Mouse (Mus musculus) MEL (cell line): ENCODE data around the gene Atp6v0e. TPM values are rescaled to one million over a fixed set of nuclear protein-coding genes. Genes with fewer than 3 reads are reported as not detected.

Experiments used
- DNase-seq: peaks from one replicate; pipeline ENCODE4 v3.0.0; 2011; ENCODE audit warnings: low read depth, low spot score
- H3K27ac ChIP-seq: 2 replicates; pipeline ENCODE4 v1.5.1; 2012; ENCODE audit warnings: low read depth, mild to moderate bottlenecking, control low read depth, low read length, moderate library complexity; ENCODE audit not compliant: control insufficient read depth
- H3K27me3 ChIP-seq, 2 experiments: fragments of 150-350 bp in 1 of 2; sonication (generic) in 1 of 2; 2 replicates each; pipeline ENCODE4 v1.6.1; 2012; ENCODE audit warnings: low read length in 2 of 2, mild to moderate bottlenecking in 2 of 2, improper control_type of control experiment in 1 of 2, moderate library complexity in 1 of 2; ENCODE audit not compliant: insufficient read depth in 2 of 2, control insufficient read depth in 1 of 2
- H3K36me3 ChIP-seq, 2 experiments: 2 replicates each; pipeline ENCODE4 v1.6.1; 2012 to 2014; ENCODE audit warnings: low read length in 2 of 2, improper control_type of control experiment in 1 of 2, inconsistent platforms in 1 of 2, mild to moderate bottlenecking in 1 of 2; ENCODE audit not compliant: insufficient read depth in 2 of 2, control insufficient read depth in 1 of 2
- H3K4me1 ChIP-seq, 2 experiments: fragments of 150-350 bp in 1 of 2; sonication (generic) in 1 of 2; 2 replicates each; pipeline ENCODE4 v1.6.1; 2012; ENCODE audit warnings: low read length in 2 of 2, improper control_type of control experiment in 1 of 2, mild to moderate bottlenecking in 1 of 2; ENCODE audit not compliant: insufficient read depth in 2 of 2, control insufficient read depth in 1 of 2
- H3K4me3 ChIP-seq, 2 experiments: fragments of 150-350 bp in 1 of 2; sonication (generic) in 1 of 2; 2 replicates each; pipeline ENCODE4 v1.5.1; 2012; ENCODE audit warnings: low read depth in 2 of 2, low read length in 2 of 2, mild to moderate bottlenecking in 2 of 2, moderate library complexity in 2 of 2, control low read depth in 1 of 2, improper control_type of control experiment in 1 of 2; ENCODE audit not compliant: control insufficient read depth in 1 of 2, insufficient read depth in 1 of 2
- H3K79me2 ChIP-seq: 2 replicates; pipeline ENCODE4 v1.6.1; 2012; ENCODE audit warnings: mild to moderate bottlenecking, low read length, moderate library complexity; ENCODE audit not compliant: control insufficient read depth, poor library complexity, insufficient read depth
- H3K9ac ChIP-seq: 2 replicates; pipeline ENCODE4 v1.6.1; 2012; ENCODE audit warnings: low read depth, mild to moderate bottlenecking, control low read depth, low read length, moderate library complexity; ENCODE audit not compliant: control insufficient read depth, poor library complexity, severe bottlenecking
- H3K9me3 ChIP-seq: fragments of 150-350 bp; sonication (generic); replicated peaks from 2 replicates; pipeline ENCODE4 v1.6.1; 2012; ENCODE audit warnings: mild to moderate bottlenecking, low read length, improper control_type of control experiment, moderate library complexity; ENCODE audit not compliant: insufficient read depth
- BHLHE40 ChIP-seq: IDR thresholded peaks from 2 replicates; pipeline ENCODE4 v1.6.1; 2012; ENCODE audit warnings: low read depth, mild to moderate bottlenecking, inconsistent platforms, low read length, improper control_type of control experiment, borderline replicate concordance
- CHD1 ChIP-seq: IDR thresholded peaks from 2 replicates; pipeline ENCODE4 v1.6.1; 2012; ENCODE audit warnings: low read depth, mild to moderate bottlenecking, inconsistent platforms, low read length, improper control_type of control experiment
- CTCF ChIP-seq, 3 experiments: IDR thresholded peaks in 2 of 3; conservative IDR thresholded peaks in 1 of 3; 2 replicates each; pipeline ENCODE4 v1.5.1; 2011 to 2012; ENCODE audit warnings: low read length in 3 of 3, low read depth in 2 of 3, mild to moderate bottlenecking in 2 of 3, improper control_type of control experiment in 1 of 3, inconsistent platforms in 1 of 3, mixed read lengths in 1 of 3, moderate library complexity in 1 of 3; ENCODE audit not compliant: control insufficient read depth in 1 of 3, insufficient read depth in 1 of 3, poor library complexity in 1 of 3, severe bottlenecking in 1 of 3
- E2F4 ChIP-seq: IDR thresholded peaks from 2 replicates; pipeline ENCODE4 v1.6.1; 2011; ENCODE audit warnings: low read depth, low read length, improper control_type of control experiment, borderline replicate concordance
- EP300 ChIP-seq, 2 experiments: IDR thresholded peaks; 2 replicates each; pipeline ENCODE4 v1.6.1; 2011; ENCODE audit warnings: improper control_type of control experiment in 2 of 2, low read length in 2 of 2, low read depth in 1 of 2, mild to moderate bottlenecking in 1 of 2
- ETS1 ChIP-seq: IDR thresholded peaks from 2 replicates; pipeline ENCODE4 v1.6.1; 2012; ENCODE audit warnings: low read depth, mild to moderate bottlenecking, inconsistent platforms, low read length, improper control_type of control experiment, moderate library complexity
- GABPA ChIP-seq: IDR thresholded peaks from 2 replicates; pipeline ENCODE4 v1.6.1; 2012; ENCODE audit warnings: low read depth, mild to moderate bottlenecking, inconsistent platforms, low read length, improper control_type of control experiment, moderate library complexity
- GATA1 ChIP-seq: IDR thresholded peaks from 2 replicates; pipeline ENCODE4 v1.6.1; 2011; ENCODE audit warnings: low read depth, low read length, improper control_type of control experiment
- HCFC1 ChIP-seq: IDR thresholded peaks from 2 replicates; pipeline ENCODE4 v1.6.1; 2012; ENCODE audit warnings: low read depth, mild to moderate bottlenecking, inconsistent platforms, low read length, improper control_type of control experiment, moderate library complexity
- KAT2A ChIP-seq: conservative IDR thresholded peaks from 2 replicates; pipeline ENCODE4 v1.6.1; 2012; ENCODE audit warnings: low read depth, low read length, improper control_type of control experiment, inconsistent platforms
- MAX ChIP-seq: IDR thresholded peaks from 2 replicates; pipeline ENCODE4 v1.6.1; 2011; ENCODE audit warnings: low read length, improper control_type of control experiment
- MAZ ChIP-seq: IDR thresholded peaks from 2 replicates; pipeline ENCODE4 v1.6.1; 2012; ENCODE audit warnings: low read depth, mild to moderate bottlenecking, inconsistent platforms, low read length, improper control_type of control experiment
- MXI1 ChIP-seq: IDR thresholded peaks from 2 replicates; pipeline ENCODE4 v1.6.1; 2011; ENCODE audit warnings: mild to moderate bottlenecking, low read depth, low read length, improper control_type of control experiment
- MYC ChIP-seq: IDR thresholded peaks from 2 replicates; pipeline ENCODE4 v1.6.1; 2011; ENCODE audit warnings: low read depth, mild to moderate bottlenecking, low read length, improper control_type of control experiment, moderate library complexity
- NELFE ChIP-seq: IDR thresholded peaks from 2 replicates; pipeline ENCODE4 v1.6.1; 2011; ENCODE audit warnings: low read depth, low read length, improper control_type of control experiment
- NRF1 ChIP-seq: IDR thresholded peaks from 2 replicates; pipeline ENCODE4 v1.6.1; 2014; ENCODE audit warnings: low read depth, mild to moderate bottlenecking, inconsistent platforms, low read length, improper control_type of control experiment, moderate library complexity; ENCODE audit not compliant: poor library complexity, insufficient read depth, severe bottlenecking
- POLR2A ChIP-seq, 2 experiments: IDR thresholded peaks; 2 replicates each; pipeline ENCODE4 v1.6.1; 2011 to 2012; ENCODE audit warnings: low read length in 2 of 2, mild to moderate bottlenecking in 2 of 2, control low read depth in 1 of 2, improper control_type of control experiment in 1 of 2, low read depth in 1 of 2, moderate library complexity in 1 of 2; ENCODE audit not compliant: control insufficient read depth in 1 of 2, insufficient read depth in 1 of 2, poor library complexity in 1 of 2
- POLR2AphosphoS5 ChIP-seq: IDR thresholded peaks from 2 replicates; pipeline ENCODE4 v1.6.1; 2012; ENCODE audit warnings: low read depth, borderline replicate concordance, mild to moderate bottlenecking, inconsistent platforms, low read length, moderate library complexity, mixed read lengths
- RAD21 ChIP-seq: IDR thresholded peaks from 2 replicates; pipeline ENCODE4 v1.6.1; 2011; ENCODE audit warnings: mild to moderate bottlenecking, low read depth, low read length, improper control_type of control experiment
- RCOR1 ChIP-seq: IDR thresholded peaks from 2 replicates; pipeline ENCODE4 v1.6.1; 2012; ENCODE audit warnings: low read depth, mild to moderate bottlenecking, inconsistent platforms, low read length, improper control_type of control experiment
- SMC3 ChIP-seq: IDR thresholded peaks from 2 replicates; pipeline ENCODE4 v1.6.1; 2011; ENCODE audit warnings: low read depth, low read length, improper control_type of control experiment
- TAL1 ChIP-seq: IDR thresholded peaks from 2 replicates; pipeline ENCODE4 v1.6.1; 2012; ENCODE audit warnings: mild to moderate bottlenecking, inconsistent platforms, low read length, moderate library complexity, mixed read lengths
- TCF12 ChIP-seq: IDR thresholded peaks from 2 replicates; pipeline ENCODE4 v1.6.1; 2014; ENCODE audit warnings: low read depth, mild to moderate bottlenecking, inconsistent platforms, low read length, improper control_type of control experiment, moderate library complexity
- UBTF ChIP-seq: IDR thresholded peaks from 2 replicates; pipeline ENCODE4 v1.6.1; 2012; ENCODE audit warnings: low read depth, mild to moderate bottlenecking, inconsistent platforms, low read length, improper control_type of control experiment, moderate library complexity, borderline replicate concordance; ENCODE audit not compliant: insufficient read depth
- USF1 ChIP-seq: IDR thresholded peaks from 2 replicates; pipeline ENCODE4 v1.6.1; 2014; ENCODE audit warnings: low read depth, mild to moderate bottlenecking, inconsistent platforms, low read length, improper control_type of control experiment, moderate library complexity
- ZKSCAN1 ChIP-seq: IDR thresholded peaks from 2 replicates; pipeline ENCODE4 v1.6.1; 2012; ENCODE audit warnings: low read depth, mild to moderate bottlenecking, inconsistent platforms, low read length, improper control_type of control experiment, moderate library complexity
- ZMIZ1 ChIP-seq: IDR thresholded peaks from 2 replicates; pipeline ENCODE4 v1.6.1; 2012; ENCODE audit warnings: low read depth, mild to moderate bottlenecking, inconsistent platforms, low read length, improper control_type of control experiment, moderate library complexity
- ZNF384 ChIP-seq: IDR thresholded peaks from 2 replicates; pipeline ENCODE4 v1.6.1; 2012; ENCODE audit warnings: low read depth, mild to moderate bottlenecking, inconsistent platforms, low read length, improper control_type of control experiment
- polyA plus RNA-seq, 2 experiments: library from polyadenylated mRNA; stranded (reverse) in 1 of 2; unstranded in 1 of 2; fragments of >175 nt in 1 of 2; fragments of >200 nt in 1 of 2; gene quantifications; 2 replicates each; pipeline versions ENCODE4 v1.2.1 to v1.2.4; 2012; ENCODE audit warnings: low replicate concordance in 2 of 2, low read depth in 1 of 2; ENCODE audit not compliant: insufficient read length in 2 of 2, insufficient read depth in 1 of 2, missing spikeins in 1 of 2
- total RNA-seq: library from RNA; depleted of rRNA; stranded (reverse); fragments of 300-350 nt; gene quantifications from 2 replicates; pipeline ENCODE4 v1.2.3, GENCODE M21; 2012

Atp6v0e gene
- total and polyA plus RNA-seq, 3 experiments = 173 to 200 TPM; not detected in 1

DNA sequence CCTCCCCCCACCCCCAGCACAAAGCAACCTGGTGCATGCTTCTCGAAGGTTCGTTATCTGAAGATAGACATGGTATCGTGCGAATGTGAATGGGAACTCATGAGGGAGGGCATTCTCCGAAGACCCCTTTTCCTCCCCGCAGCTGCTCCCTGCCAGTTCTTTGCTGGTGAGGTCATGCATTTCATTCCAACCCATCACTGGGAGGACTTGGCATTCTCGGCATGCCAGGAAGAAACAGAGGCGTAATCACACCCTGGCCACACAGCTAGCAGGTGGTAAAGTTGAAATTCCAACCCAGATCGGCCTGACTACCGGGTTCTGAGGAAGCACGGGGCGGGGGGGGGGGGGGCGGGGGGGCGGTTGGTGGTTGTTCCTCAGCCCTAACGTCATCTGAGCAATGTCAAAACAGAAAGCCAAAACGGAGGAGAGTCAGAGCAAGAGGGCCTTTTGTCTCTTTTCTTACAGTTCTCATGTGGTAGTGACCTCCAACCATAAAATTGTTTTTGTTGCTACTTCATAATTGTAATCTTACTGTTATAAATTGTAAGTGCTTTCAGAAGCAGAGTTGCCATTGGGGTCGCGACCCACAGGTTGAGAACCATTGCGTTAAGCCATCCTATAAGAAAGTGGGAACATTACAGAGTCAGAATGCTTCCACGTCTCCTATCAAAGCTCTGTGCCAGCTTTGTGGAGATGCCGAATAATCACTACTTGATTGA is 4.0 kb upstream of the Atp6v0e start:
- Histone ChIP-seq H3K4me3 (no peak overlapping the region), H3K9ac (no peak overlapping the region), H3K9me3 (no peaks in the 10 kb centered on the region), H3K27me3 (no peaks in the 10 kb centered on the region), H3K4me1 (peaks cover 2 to 16% of the 10 kb centered on the region in 2 experiments; a peak in 3 of 4 replicates), H3K27ac (no peak overlapping the region), H3K79me2 (peaks cover 3% of the 10 kb centered on the region; the same call in 1 of the 2 replicates), H3K36me3 (peaks cover 0 to 13% of the 10 kb centered on the region in 2 experiments; a peak in 2 of 4 replicates)
- no peak for DNase-seq
- TF ChIP-seq POLR2A (IDR thresholded peaks at IDR 0.05; ENCODE audit: control insufficient read depth in 1 of 2, insufficient read depth in 1 of 2, low read depth in 1 of 2, low read length in 2 of 2, poor library complexity in 1 of 2) = no peak
- no peak for TF ChIP-seq POLR2AphosphoS5
- no peak for TF ChIP-seq MYC
- no peak for TF ChIP-seq BHLHE40
- no peak for TF ChIP-seq SMC3
- TF ChIP-seq HCFC1 = no peak
- TF ChIP-seq ZKSCAN1 = no peak
- TF ChIP-seq RCOR1 = no peak
- no peak for TF ChIP-seq GABPA
- no peak for TF ChIP-seq NRF1
- no peak for TF ChIP-seq EP300 (IDR thresholded peaks at IDR 0.05; ENCODE audit: low read depth in 1 of 2, low read length in 2 of 2)
- TF ChIP-seq NELFE = no peak
- TF ChIP-seq TCF12 = no peak

DNA sequence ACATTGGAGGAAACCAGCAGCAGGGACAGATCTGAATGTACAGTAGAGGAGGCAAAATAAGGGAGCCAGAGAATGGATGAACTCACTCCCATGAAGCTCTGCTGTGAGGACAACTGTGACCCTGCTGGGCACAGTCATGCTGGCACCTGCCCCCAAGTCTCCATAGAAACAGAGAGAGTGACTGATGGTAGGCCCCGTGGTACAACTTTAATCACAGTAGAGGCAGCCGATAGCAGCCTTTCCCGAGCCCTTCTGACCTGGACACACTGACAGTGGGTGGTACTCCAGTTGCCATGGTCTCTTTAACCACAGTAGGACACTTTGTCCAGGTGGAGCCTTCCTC is 3.5 kb upstream of the Atp6v0e start:
- no peak overlapping the region for H3K27ac ChIP-seq
- no peak for TF ChIP-seq ZNF384
- no peak for TF ChIP-seq ETS1
- TF ChIP-seq USF1 = no peak
- no peak for TF ChIP-seq KAT2A
- TF ChIP-seq MAZ = no peak
- TF ChIP-seq POLR2A (IDR thresholded peaks at IDR 0.05; ENCODE audit: control insufficient read depth in 1 of 2, insufficient read depth in 1 of 2, low read depth in 1 of 2, low read length in 2 of 2, poor library complexity in 1 of 2) = no peak
- no peak for TF ChIP-seq RCOR1
- no peak for TF ChIP-seq CTCF (IDR thresholded peaks at IDR 0.05 in 2 of 3, conservative IDR thresholded peaks at IDR 0.05 in 1 of 3; ENCODE audit: control insufficient read depth in 1 of 3, insufficient read depth in 1 of 3, low read depth in 2 of 3, low read length in 3 of 3, poor library complexity in 1 of 3, severe bottlenecking in 1 of 3)
- no peak for TF ChIP-seq MYC
- TF ChIP-seq MAX = no peak
- TF ChIP-seq E2F4 = no peak
- no peak for TF ChIP-seq ZKSCAN1
- no peak for TF ChIP-seq MXI1
- no peak for TF ChIP-seq CHD1
- TF ChIP-seq TAL1 = no peak
- no peak for TF ChIP-seq POLR2AphosphoS5
- no peak for TF ChIP-seq RAD21
- TF ChIP-seq GATA1 = no peak
- no peak for TF ChIP-seq ZMIZ1
- TF ChIP-seq UBTF = no peak
- H3K9ac ChIP-seq = no peak overlapping the region

More for the DNA sequence above, 3.5 kb upstream of the Atp6v0e start:
- Histone ChIP-seq H3K79me2 (peaks cover 3% of the 10 kb centered on the region; the same call in 1 of the 2 replicates), H3K4me3 (no peak overlapping the region), H3K36me3 (peaks cover 0 to 13% of the 10 kb centered on the region in 2 experiments; a peak in 2 of 4 replicates), H3K9me3 (no peaks in the 10 kb centered on the region), H3K4me1 (peaks cover 2 to 18% of the 10 kb centered on the region in 2 experiments; a peak in 3 of 4 replicates), H3K27me3 (no peaks in the 10 kb centered on the region)
- no peak for DNase-seq
